Mouse (Mus musculus) lung, adult 2 months (tissue): ENCODE results near the gene Lin7c. TPM values are rescaled to one million over a fixed set of nuclear protein-coding genes. Genes with fewer than 3 reads are reported as not detected.
A peak's percentile ranks its signal among the peaks of the same experiment; 100 is the strongest.

Experiments
- DNase-seq: peaks from one replicate; pipeline ENCODE4 v3.0.0; 2022
- H3K4me1 ChIP-seq: fragments of 200-500 bp; 2 replicates; pipeline ENCODE4 v1.6.1; 2011; ENCODE audit warnings: low read length; ENCODE audit not compliant: control insufficient read depth, insufficient read depth
- H3K4me3 ChIP-seq: fragments of 200-500 bp; replicated peaks from 2 replicates; pipeline ENCODE3; 2011; ENCODE audit warnings: low read depth, mild to moderate bottlenecking, control low read depth, low read length; ENCODE audit errors: extremely low read depth
- CTCF ChIP-seq: fragments of 200-500 bp; IDR thresholded peaks from 2 replicates; pipeline ENCODE4 v1.5.1; 2011; ENCODE audit warnings: mild to moderate bottlenecking, low read length, control low read depth; ENCODE audit not compliant: insufficient read depth
- POLR2A ChIP-seq: fragments of 200-500 bp; IDR thresholded peaks from 2 replicates; pipeline ENCODE4 v1.6.1; 2011; ENCODE audit warnings: low read depth, mild to moderate bottlenecking, control low read depth, low read length, borderline replicate concordance; ENCODE audit errors: extremely low read depth
- WGBS: fragments of 180-500 bp; shearing (Covaris S2); methylation state at CpG from one replicate; pipeline ENCODE4 v1.1.7; 2018; 5-methylcytosine and 5-hydroxymethylcytosine counted together
- polyA plus RNA-seq: library from polyadenylated mRNA; depleted of rRNA; stranded (reverse); fragments of >200 nt; gene quantifications from 2 replicates; pipeline ENCODE4 v1.2.3, GENCODE M21; 2012

Lin7c gene
- polyA plus RNA-seq, 1 experiment: 12.5 TPM

DNA sequence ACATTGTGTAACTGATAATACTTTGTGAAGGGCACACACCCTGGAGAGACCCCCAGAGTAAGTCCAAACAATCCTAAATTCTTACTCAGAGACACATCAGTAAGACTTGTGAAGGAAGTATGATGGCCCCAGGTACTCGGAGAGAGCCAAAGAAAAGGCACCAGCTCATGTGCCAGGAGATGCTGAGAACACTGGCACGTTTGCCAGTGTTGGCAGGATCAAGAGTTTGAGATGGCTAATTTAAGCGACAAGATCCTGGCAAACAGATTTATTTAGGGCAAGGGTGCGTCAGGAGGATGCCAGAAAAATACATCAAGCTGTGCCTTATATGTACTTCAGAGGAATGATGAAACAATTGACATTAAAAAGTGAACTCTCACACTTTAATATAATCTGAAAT, 6.1 kb upstream of the Lin7c start:
- Histone ChIP-seq H3K4me1 (no peaks in the 10 kb centered on the region), H3K4me3 (no peak overlapping the region)
- TF ChIP-seq CTCF: no peak
- DNase-seq: no peak
- WGBS: 51% methylated on average over 4 of the region's 4 CpGs

DNA sequence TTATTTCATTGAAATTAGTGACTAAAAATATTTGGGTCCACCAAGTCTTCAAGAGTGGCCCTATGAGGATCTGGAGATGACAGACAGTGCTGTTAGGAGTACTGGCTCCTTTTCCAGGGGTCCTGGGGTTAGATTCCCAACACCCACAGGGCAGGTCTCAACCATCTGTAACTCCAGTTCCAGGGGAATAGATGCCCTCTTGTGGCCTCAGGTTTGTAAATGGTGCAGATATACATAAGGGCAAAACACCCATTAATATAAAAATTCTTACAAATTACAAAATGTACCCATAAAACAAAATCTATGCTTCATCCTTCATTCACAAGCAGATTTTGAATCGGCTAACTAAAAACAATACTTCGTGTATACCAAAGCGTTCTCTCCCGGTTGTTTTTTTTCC, 585 bp upstream of the Lin7c start:
- TF ChIP-seq CTCF: no peak
- no peak for TF ChIP-seq POLR2A
- no peak for DNase-seq
- H3K4me3 ChIP-seq: no peak overlapping the region
- WGBS: 37% methylated on average over 4 of the region's 4 CpGs
- H3K4me1 ChIP-seq: peaks cover 3% of the 10 kb centered on the region

DNA sequence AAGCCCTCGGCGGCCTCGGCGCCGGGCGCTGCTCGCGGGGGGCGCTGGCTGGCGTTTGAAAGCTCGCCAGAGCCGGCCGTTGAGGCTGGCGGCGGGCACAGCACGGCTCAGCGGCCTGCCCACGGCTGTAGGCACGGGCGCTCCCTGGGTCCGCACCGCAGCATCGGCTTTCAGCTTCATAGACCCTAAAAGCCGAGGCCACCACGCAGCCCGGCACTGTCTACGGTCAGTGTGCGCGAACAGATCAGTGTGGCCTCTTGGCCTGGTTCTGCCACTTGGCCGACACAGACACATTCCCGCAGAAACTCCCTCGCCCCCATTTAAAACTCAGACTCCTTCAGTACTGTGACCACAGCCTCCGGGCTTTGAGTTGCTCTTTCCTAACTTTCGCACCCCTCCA, 378 bp downstream of the Lin7c start:
- Histone ChIP-seq H3K4me1 (peaks cover 3% of the 10 kb centered on the region), H3K4me3 (peak overlapping the region; percentile 74)
- 0% methylated on average over 33 of the region's 34 CpGs for WGBS
- DNase-seq: no peak
- no peak for TF ChIP-seq POLR2A
- no peak for TF ChIP-seq CTCF

DNA sequence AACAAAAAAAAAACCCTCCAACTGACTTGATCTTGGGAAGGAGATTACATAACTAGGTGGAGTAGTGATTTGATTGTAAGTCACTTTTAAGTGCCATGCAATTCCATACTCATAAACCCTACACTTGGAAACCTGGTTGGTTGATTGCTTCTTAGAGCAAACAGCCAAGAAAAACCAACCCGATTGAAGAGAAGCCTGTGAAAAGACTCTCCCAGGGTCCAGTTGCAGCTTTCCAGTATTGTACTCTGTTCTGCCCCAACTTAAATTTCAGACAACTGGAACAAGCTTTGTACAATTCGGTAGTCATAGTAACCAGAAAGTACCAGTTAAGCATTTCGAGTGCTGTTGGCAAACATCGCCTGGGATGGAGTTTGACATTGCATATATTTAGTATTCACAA, 818 bp downstream of the Lin7c start:
- Histone ChIP-seq H3K4me3 (peak overlapping the region; percentile 74), H3K4me1 (peaks cover 3% of the 10 kb centered on the region)
- DNase-seq: peak; percentile 12
- TF ChIP-seq POLR2A (no peak), CTCF (no peak)
- WGBS: 18% methylated on average over 4 of the region's 4 CpGs

DNA sequence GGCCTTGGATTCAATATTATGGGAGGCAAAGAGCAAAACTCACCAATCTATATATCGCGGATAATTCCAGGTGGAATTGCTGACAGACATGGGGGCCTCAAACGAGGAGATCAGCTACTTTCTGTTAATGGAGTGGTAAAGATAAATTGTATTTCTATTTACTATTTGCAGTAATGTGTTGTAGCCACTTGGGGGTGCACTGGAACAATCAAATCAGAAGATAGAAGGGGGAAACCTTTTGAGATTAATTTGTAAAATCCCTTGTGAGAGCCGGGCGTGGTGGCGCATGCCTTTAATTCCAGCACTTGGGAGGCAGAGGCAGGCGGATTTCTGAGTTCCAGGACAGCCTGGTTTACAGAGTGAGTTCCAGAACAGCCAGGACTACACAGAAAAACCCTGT, 5.7 kb downstream of the Lin7c start:
- 75% methylated on average over 7 of the region's 7 CpGs for WGBS
- no peak for DNase-seq
- peaks cover 3% of the 10 kb centered on the region for H3K4me1 ChIP-seq
- TF ChIP-seq POLR2A (no peak), CTCF (no peak)
- H3K4me3 ChIP-seq: no peak overlapping the region

DNA sequence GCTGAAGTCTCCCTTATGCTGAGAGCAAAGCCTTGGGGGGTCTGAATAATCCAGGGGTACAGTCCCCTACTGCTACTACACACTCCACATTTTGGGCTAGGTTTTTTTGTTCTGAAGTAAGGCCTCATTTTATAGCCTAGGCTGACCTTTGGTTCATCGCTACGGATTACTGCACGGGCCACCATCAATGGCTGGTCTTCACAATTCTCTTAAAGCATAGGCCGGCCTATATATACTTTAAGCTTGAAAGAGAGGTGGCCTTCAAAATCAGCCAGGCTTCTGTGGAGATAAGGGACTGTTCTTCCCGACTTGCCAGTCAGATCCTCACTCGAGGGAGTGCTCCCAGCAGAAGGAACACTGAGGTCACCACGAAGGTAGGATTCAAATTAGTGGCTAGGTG, 12.2 kb downstream of the Lin7c start:
- H3K4me1 ChIP-seq: no peaks in the 10 kb centered on the region
- TF ChIP-seq CTCF: no peak
- TF ChIP-seq POLR2A: no peak
- no peak for DNase-seq
- WGBS: 79% methylated on average over 7 of the region's 7 CpGs
- H3K4me3 ChIP-seq: no peak overlapping the region

DNA sequence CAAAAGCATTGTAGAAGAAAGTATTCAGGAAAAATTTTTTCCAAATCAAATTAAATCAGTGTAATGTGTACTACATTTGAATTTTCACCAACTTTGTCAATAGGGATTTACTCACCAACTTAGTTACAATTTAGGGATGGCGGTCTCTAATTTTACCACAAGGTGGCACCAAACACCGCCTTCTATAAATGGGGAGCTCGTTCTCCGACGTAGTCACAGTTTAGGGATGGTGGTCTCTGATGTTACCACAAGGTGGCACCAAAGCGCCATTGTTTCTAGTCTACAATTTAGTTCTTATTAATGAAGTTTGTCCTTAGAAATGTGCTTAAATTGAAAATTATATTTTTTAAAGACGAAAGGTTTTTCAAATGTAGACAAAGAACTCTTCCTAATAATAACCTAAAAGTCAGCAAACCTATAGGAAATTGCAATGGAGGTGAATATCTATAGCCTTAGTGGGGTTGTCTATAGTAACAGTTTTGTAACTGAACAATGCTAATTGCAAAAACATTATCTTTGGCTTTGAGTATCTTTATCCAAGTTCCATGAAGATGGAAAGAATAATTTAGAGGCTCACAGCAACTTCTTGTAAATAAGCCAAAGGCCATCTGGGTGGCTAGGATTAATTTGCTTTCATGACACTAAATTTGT, 13.6 kb downstream of the Lin7c start:
- WGBS: under 1% methylated on average over 7 of the region's 7 CpGs
- TF ChIP-seq CTCF: peak; percentile 79
- no peak for TF ChIP-seq POLR2A
- peak; percentile 71 for DNase-seq
- Histone ChIP-seq H3K4me3 (no peak overlapping the region), H3K4me1 (no peaks in the 10 kb centered on the region)

DNA sequence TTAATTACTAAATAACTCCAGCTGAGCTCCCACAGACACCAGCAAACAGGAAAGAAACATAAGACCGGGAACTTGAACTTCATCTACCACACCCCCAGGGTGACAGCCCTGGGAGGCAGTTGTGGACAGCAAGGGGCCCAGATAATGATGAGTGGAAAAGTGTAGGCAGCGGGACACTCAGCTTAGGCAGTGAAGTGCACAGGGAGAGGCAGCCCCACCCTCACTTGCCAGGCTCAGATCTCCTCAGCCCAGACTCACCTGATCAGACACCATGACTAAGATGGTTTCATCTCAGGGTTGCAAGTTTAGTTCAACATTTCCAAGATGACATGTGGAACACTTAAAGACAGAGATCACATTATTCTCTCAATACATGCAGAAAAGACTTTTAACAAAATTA, 18.5 kb downstream of the Lin7c start:
- no peak for DNase-seq
- TF ChIP-seq CTCF (no peak), POLR2A (no peak)
- 70% methylated on average over 2 of the region's 2 CpGs for WGBS

DNA sequence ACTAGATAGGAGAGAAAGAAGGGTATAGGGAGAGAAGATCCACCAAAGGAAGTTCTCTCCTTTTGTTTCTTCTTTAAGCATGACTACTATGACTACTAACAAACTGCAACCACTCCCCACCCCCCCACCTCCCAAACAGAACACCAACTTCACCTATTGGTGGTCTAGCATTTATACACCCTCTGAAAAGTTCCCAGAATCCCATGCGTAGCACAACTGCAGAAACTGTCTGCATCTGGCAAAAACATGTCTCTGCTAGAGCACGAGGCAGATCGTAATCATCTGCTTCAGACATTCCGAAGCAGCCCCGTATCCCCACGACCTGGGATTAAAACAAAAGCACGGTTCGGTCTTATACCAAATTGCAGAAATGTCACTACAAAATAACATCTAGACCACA, 21.6 kb downstream of the Lin7c start:
- TF ChIP-seq CTCF: no peak
- no peak for TF ChIP-seq POLR2A
- no peak for DNase-seq
- no peak overlapping the region for H3K4me3 ChIP-seq
- H3K4me1 ChIP-seq: no peaks in the 10 kb centered on the region
- WGBS: 91% methylated on average over 8 of the region's 8 CpGs

More for the DNA sequence above, 18.5 kb downstream of the Lin7c start:
- no peaks in the 10 kb centered on the region for H3K4me1 ChIP-seq
- no peak overlapping the region for H3K4me3 ChIP-seq

DNA sequence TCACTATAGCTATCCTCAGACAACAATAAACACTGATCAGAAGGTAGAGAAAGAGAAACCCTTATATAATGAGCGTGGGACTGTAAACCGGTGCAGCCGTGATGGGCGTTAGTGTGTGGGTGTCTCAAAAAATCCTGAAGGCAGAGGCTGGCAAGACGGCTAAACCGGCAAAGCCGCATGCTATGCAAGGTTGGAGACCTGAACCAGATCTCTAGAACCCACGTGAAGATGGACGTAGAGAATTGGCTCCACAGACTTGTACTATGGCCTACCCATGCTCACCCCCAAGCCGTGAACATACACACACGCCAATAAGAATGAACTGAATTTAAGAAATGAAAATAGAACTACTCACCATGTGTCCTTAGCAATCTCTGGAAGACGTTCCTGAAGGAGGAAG, 22.1 kb downstream of the Lin7c start:
- DNase-seq: no peak
- Histone ChIP-seq H3K4me1 (no peaks in the 10 kb centered on the region), H3K4me3 (no peak overlapping the region)
- 82% methylated on average over 12 of the region's 12 CpGs for WGBS
- TF ChIP-seq POLR2A (no peak), CTCF (no peak)

DNA sequence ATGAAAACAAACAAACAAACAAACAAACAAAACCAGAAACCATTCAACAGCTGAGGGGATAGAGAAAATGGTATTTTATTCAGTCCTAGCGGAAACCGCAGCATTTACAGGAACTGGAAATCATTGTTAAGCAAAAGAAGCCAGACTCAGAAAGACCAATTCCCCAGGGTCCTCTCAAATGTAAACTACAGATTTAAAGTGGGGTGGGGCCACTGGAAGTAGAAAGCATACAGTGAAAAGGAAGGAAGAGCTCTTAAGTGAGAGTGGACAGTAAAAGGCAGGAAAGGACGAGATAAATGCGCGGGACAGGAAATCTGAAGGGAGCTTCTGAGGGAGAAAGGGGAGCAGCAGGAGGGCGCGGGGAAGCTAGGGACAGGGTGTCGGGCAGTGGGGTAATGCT, 22.6 kb downstream of the Lin7c start:
- TF ChIP-seq POLR2A: no peak
- TF ChIP-seq CTCF: no peak
- no peaks in the 10 kb centered on the region for H3K4me1 ChIP-seq
- H3K4me3 ChIP-seq: no peak overlapping the region
- 58% methylated on average over 8 of the region's 8 CpGs for WGBS
- DNase-seq: no peak
